Mouse (Mus musculus) liver, embryonic 11.5 days (tissue): ENCODE data around the gene Scand1. TPM values are rescaled to one million over a fixed set of nuclear protein-coding genes. Genes with fewer than 3 reads are reported as not detected.
A peak's percentile ranks its signal among the peaks of the same experiment; 100 is the strongest.

ENCODE experiments used
- ATAC-seq: fragments of 200-750 bp; cut with Nextera tagmentation; replicated peaks from 2 replicates; pipeline ENCODE4 v1.8.0; 2017; ENCODE audit warnings: moderate number of reproducible peaks, mild to moderate bottlenecking, moderate TSS enrichment, moderate library complexity; ENCODE audit not compliant: low FRiP score
- DNase-seq: peaks from one replicate; pipeline ENCODE4 v3.0.0-alpha.2; 2017; ENCODE audit warnings: low spot score
- H3K27ac ChIP-seq: fragments of 300-500 bp; sonication (generic); 2 replicates; pipeline ENCODE4 v1.5.1; 2014; ENCODE audit warnings: mild to moderate bottlenecking, low read depth, low read length, control low read depth
- H3K27me3 ChIP-seq: fragments of 300-500 bp; sonication (generic); replicated peaks from 2 replicates; pipeline ENCODE4 v1.6.1; 2014; ENCODE audit warnings: low read length, mixed read lengths; ENCODE audit not compliant: control insufficient read depth, insufficient read depth
- H3K36me3 ChIP-seq: fragments of 300-500 bp; sonication (generic); 2 replicates; pipeline ENCODE4 v1.6.1; 2014; ENCODE audit warnings: mild to moderate bottlenecking, low read length, moderate library complexity, mixed read lengths; ENCODE audit not compliant: control insufficient read depth, insufficient read depth
- H3K4me1 ChIP-seq: fragments of 300-500 bp; sonication (generic); replicated peaks from 2 replicates; pipeline ENCODE4 v1.6.1; 2014; ENCODE audit warnings: low read length, mixed read lengths; ENCODE audit not compliant: control insufficient read depth, insufficient read depth
- H3K4me2 ChIP-seq: fragments of 300-500 bp; sonication (generic); 2 replicates; pipeline ENCODE4 v1.6.1; 2014; ENCODE audit warnings: mild to moderate bottlenecking, control low read depth, moderate library complexity
- H3K4me3 ChIP-seq: fragments of 300-500 bp; sonication (generic); 2 replicates; pipeline ENCODE4 v1.5.1; 2014; ENCODE audit warnings: low read depth, low read length, control low read depth
- H3K9ac ChIP-seq: fragments of 300-500 bp; sonication (generic); 2 replicates; pipeline ENCODE4 v1.6.1; 2014; ENCODE audit warnings: low read depth, low read length, control low read depth
- H3K9me3 ChIP-seq: fragments of 300-500 bp; sonication (generic); 2 replicates; pipeline ENCODE4 v1.6.1; 2016; ENCODE audit warnings: low read length, inconsistent platforms, mixed read lengths; ENCODE audit not compliant: control insufficient read depth
- WGBS: fragments of 180-500 bp; shearing (Covaris S2); extraction: QIAGEN DNeasy Blood & Tissue Kit; methylation state at CpG from one replicate; pipeline ENCODE4 v1.1.7; 2014; 5-methylcytosine and 5-hydroxymethylcytosine counted together
- polyA plus RNA-seq: library from polyadenylated mRNA; unstranded; fragments of >200 nt; fragmentation: Nextera tagmentation; extraction: Ambion mirVana; gene quantifications from 2 replicates; pipeline ENCODE4 v1.2.1, GENCODE M21; 2014

The Scand1 gene
- polyA plus RNA-seq, 1 experiment from 2014 or later = 63.6 TPM

- peaks cover 2% of the 10 kb centered on the region; the same call in 1 of the 2 replicates for H3K36me3 ChIP-seq
- peak overlapping the region; percentile 98 for H3K9ac ChIP-seq
- DNase-seq = no peak
- no peaks in the 10 kb centered on the region for H3K27me3 ChIP-seq
- ATAC-seq = peak; percentile 72
- no peaks in the 10 kb centered on the region for H3K9me3 ChIP-seq
- peak overlapping the region; percentile 98 for H3K27ac ChIP-seq
- H3K4me1 ChIP-seq = peaks cover 4% of the 10 kb centered on the region; the same call in 1 of the 2 replicates
- under 1% methylated on average over 53 of the region's 53 CpGs for WGBS
- peak overlapping the region; percentile 96 for H3K4me3 ChIP-seq
- H3K4me2 ChIP-seq = peak overlapping the region; percentile 84
Measured at GRCm38 (mm10) chr2:156311841-156312291, 638 bp downstream of the Scand1 start.

GRCm38 (mm10) chr2:156311441-156311840 is 1.1 kb downstream of the Scand1 start:
- Histone ChIP-seq H3K4me3 (peak overlapping the region; percentile 96), H3K9ac (peak overlapping the region; percentile 98), H3K27ac (peak overlapping the region; percentile 98), H3K36me3 (peaks cover 2% of the 10 kb centered on the region; the same call in 1 of the 2 replicates), H3K4me2 (peak overlapping the region; percentile 84), H3K27me3 (no peaks in the 10 kb centered on the region), H3K9me3 (no peaks in the 10 kb centered on the region), H3K4me1 (peaks cover 4% of the 10 kb centered on the region; the same call in 1 of the 2 replicates)
- ATAC-seq (no peak), DNase-seq (no peak)
- 21% methylated on average over 8 of the region's 8 CpGs for WGBS

DNA sequence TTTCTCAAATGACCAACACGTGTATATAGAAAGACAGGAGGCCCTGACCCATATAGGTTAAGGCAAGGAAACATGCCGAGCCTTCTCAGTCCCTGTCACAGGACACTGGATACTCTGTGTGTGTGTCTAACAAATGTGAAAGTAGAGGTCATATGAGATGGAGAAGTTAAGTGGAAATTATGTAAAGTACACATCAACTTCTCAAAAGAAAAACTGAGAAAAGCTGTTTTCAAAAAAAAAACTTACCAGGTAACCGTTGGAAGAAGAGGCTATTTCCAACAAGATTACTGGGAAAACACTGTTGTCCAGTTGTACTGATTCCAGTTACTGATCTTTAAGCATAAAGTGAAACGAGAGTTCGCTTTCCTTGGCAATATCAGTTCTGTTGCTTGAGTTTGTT is 1.6 kb downstream of the Scand1 start:
- WGBS = 83% methylated on average over 5 of the region's 5 CpGs
- DNase-seq (no peak), ATAC-seq (no peak)
- peaks cover 4% of the 10 kb centered on the region; the same call in 1 of the 2 replicates for H3K4me1 ChIP-seq
- H3K36me3 ChIP-seq = peaks cover 2% of the 10 kb centered on the region; the same call in 1 of the 2 replicates
- no peaks in the 10 kb centered on the region for H3K27me3 ChIP-seq
- no peak overlapping the region for H3K27ac ChIP-seq
- peak overlapping the region; percentile 96; the same call in 1 of the 2 replicates for H3K4me3 ChIP-seq
- no peaks in the 10 kb centered on the region for H3K9me3 ChIP-seq
- H3K9ac ChIP-seq = no peak overlapping the region
- peak overlapping the region; percentile 84 for H3K4me2 ChIP-seq

DNA sequence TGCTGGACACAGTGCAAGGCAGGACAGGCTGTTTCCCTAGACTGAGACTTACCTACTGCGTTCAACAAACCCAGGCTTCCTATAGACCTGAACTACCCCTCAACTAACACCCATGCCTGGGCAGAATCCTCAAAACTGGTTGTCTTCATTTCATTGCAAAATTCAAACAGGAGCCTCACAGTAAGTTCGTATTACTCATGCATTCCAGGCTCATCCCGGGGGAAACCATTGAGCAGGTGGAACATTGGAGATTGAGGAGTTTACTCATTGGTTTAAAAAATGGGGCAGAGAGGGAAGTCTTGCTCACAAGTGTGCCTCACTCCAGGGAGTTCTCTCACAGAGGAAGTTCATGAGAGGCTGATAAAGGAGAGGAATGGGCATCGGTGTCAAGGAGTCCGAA is 2.0 kb downstream of the Scand1 start:
- WGBS = 72% methylated on average over 5 of the region's 5 CpGs
- Histone ChIP-seq H3K27me3 (no peaks in the 10 kb centered on the region), H3K36me3 (peaks cover 2% of the 10 kb centered on the region; the same call in 1 of the 2 replicates), H3K4me3 (no peak overlapping the region), H3K4me2 (no peak overlapping the region), H3K27ac (no peak overlapping the region), H3K4me1 (peaks cover 4% of the 10 kb centered on the region; the same call in 1 of the 2 replicates), H3K9ac (no peak overlapping the region), H3K9me3 (no peaks in the 10 kb centered on the region)
- ATAC-seq (no peak), DNase-seq (no peak)

DNA sequence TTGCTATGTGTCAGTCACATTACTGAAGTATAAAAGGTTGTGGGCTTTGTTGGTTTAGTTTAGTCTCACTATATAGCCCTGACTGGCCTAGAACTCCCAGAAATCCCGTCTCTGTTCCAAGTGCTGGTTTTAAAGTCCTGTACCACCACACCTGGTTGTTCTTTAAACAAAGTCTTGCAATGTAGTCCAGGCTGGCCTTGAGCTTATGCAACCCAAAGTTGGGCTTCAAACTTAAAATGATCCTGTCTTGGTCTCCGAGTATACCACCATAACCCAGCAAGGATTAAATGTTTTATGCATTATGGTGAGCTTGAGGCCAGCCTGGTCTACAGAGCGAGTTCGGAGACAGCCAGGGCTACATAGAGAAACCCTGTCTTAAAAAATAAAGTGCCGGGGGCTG is 2.6 kb downstream of the Scand1 start:
- no peaks in the 10 kb centered on the region for H3K27me3 ChIP-seq
- ATAC-seq (no peak), DNase-seq (no peak)
- H3K9me3 ChIP-seq = no peaks in the 10 kb centered on the region
- H3K4me3 ChIP-seq = no peak overlapping the region
- no peak overlapping the region for H3K4me2 ChIP-seq
- peaks cover 4% of the 10 kb centered on the region; the same call in 1 of the 2 replicates for H3K4me1 ChIP-seq
- no peak overlapping the region for H3K27ac ChIP-seq
- H3K36me3 ChIP-seq = peaks cover 6% of the 10 kb centered on the region
- 91% methylated on average over 5 of the region's 5 CpGs for WGBS
- no peak overlapping the region for H3K9ac ChIP-seq

DNA sequence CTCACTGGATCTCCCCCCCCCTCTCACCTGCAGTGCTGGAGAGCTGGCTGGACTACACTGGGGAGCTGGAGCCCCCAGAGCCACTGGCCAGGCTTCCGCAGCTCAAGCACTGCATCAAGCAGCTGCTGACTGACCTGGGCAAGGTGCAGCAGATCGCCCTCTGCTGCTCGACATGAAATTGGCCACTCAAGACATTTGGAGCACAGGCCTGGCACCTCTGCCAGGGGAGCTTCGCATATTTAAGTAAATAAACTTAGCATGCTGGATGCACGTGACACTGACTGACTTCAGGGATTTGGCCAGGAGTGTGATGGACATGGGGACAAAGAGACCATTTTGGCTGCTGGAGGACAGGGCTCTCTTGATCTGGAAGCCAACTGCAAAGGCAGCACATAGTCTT is 5.2 kb downstream of the Scand1 start:
- no peak overlapping the region for H3K27ac ChIP-seq
- H3K9me3 ChIP-seq = no peaks in the 10 kb centered on the region
- H3K36me3 ChIP-seq = peaks cover 13% of the 10 kb centered on the region
- H3K4me2 ChIP-seq = no peak overlapping the region
- H3K9ac ChIP-seq = no peak overlapping the region
- H3K4me3 ChIP-seq = no peak overlapping the region
- no peak for DNase-seq
- peaks cover 4% of the 10 kb centered on the region; the same call in 1 of the 2 replicates for H3K4me1 ChIP-seq
- 65% methylated on average over 5 of the region's 5 CpGs for WGBS
- no peak for ATAC-seq
- no peaks in the 10 kb centered on the region for H3K27me3 ChIP-seq

DNA sequence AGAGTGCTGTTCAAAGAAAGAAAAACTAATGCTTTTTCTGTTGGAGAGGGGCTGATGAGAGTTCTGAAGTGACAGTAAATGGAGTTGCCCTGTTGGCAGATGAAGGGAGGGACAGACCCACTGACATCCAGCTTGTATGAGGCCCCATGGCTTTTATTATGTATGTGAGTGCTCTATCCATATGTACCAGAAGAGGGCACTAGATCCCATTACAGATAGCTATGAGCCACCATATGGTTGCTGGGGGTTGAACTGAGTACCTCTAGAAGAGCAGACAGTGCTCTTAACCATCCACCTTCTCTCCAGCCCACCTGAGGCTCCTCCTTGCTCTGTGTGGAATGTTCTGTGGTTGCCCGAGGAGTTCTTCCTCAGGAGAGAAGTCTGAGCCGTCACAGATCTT is 6.7 kb downstream of the Scand1 start:
- H3K9ac ChIP-seq = no peak overlapping the region
- H3K4me2 ChIP-seq = no peak overlapping the region
- H3K27me3 ChIP-seq = no peaks in the 10 kb centered on the region
- H3K4me1 ChIP-seq = no peaks in the 10 kb centered on the region
- H3K36me3 ChIP-seq = peaks cover 13% of the 10 kb centered on the region
- WGBS = 78% methylated on average over 2 of the region's 2 CpGs
- ATAC-seq (peak; percentile 58; the same call in 1 of the 2 replicates), DNase-seq (no peak)
- H3K27ac ChIP-seq = no peak overlapping the region
- H3K4me3 ChIP-seq = no peak overlapping the region
- no peaks in the 10 kb centered on the region for H3K9me3 ChIP-seq

GRCm38 (mm10) chr2:156304351-156304750 is 8.2 kb downstream of the Scand1 start:
- WGBS = 93% methylated on average over 4 of the region's 4 CpGs
- Histone ChIP-seq H3K4me1 (no peaks in the 10 kb centered on the region), H3K4me2 (no peak overlapping the region), H3K9me3 (no peaks in the 10 kb centered on the region), H3K4me3 (no peak overlapping the region), H3K27me3 (no peaks in the 10 kb centered on the region), H3K36me3 (peaks cover 15% of the 10 kb centered on the region), H3K27ac (no peak overlapping the region), H3K9ac (no peak overlapping the region)
- 0 out of 2 replicates have a peak, but pooled peaks have one; percentile 31 for ATAC-seq
- no peak for DNase-seq

GRCm38 (mm10) chr2:156302063-156302462 is 10.4 kb downstream of the Scand1 start:
- Histone ChIP-seq H3K9ac (0 out of 2 replicates have a peak overlapping the region, but pooled peaks have one; percentile 12), H3K4me3 (no peak overlapping the region), H3K9me3 (no peaks in the 10 kb centered on the region), H3K4me2 (no peak overlapping the region), H3K4me1 (no peaks in the 10 kb centered on the region), H3K27me3 (no peaks in the 10 kb centered on the region), H3K27ac (no peak overlapping the region), H3K36me3 (peaks cover 12% of the 10 kb centered on the region)
- WGBS = 81% methylated on average over 4 of the region's 4 CpGs
- ATAC-seq = no peak
- DNase-seq = no peak
